Mouse (Mus musculus): ENCODE data around the gene Gm6509. TPM values are rescaled to one million over a fixed set of nuclear protein-coding genes. Genes with fewer than 3 reads are reported as not detected.

The Gm6509 gene
- not detected for polyA plus RNA-seq (2017; shearing (Covaris generic))

DNA sequence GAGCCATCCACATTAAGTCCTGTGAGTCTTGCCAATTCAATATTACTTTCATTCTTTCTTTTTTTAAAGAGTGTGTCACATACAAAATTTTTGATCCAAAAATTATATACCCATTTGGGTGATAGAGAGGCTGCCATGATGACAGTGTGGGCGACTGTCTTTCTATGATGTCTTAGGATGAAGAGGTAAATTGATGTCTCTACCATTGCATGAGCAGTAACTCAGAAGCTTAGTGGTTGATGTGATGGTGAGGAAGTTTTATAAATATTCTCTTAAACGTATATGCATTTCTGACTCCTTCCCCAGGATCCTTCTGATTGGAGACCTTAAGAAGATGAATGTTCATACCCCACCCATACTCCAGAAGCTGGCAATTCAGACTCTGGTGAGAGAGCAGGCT lies at the start of gene Gm6509:
Gene Gm6509 (plus strand): TSS at position 301 of the 400 bp plus-strand sequence.

DNA sequence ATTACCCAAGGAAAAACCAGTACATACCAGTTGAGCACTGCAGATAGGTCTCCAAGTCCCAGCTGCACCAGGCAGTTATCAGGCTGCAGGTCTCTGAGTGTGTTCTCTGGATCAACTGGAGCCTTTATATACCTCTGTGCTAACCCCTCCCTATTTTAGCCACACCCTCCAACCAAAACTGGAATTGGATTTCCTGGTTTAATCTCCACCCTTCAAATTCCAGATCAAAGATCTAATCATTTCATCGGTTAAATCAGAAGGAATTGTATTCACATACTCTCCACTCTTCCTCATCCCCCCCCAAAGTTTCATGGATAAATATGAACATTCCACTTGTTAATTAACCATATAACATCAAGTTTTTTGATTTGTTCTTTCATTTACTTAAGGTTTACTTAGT lies 7.5 kb upstream of the Gm6509 start, which contains the start of gene Gm3147:
Gene Gm3147 (minus strand): TSS at position 101 of the 400 bp plus-strand sequence.

GRCm38 (mm10) chr5:94648082-94648481 lies 24.3 kb downstream of the Gm6509 start, which contains the start of gene Gm6205:
Gene Gm6205, plus strand, starts transcription at chr5:94648382.

Other genes starting within 250 kb of the Gm6509 start
- not detected for gene Gm7682, start 178.2 kb upstream of the Gm6509 start, polyA plus RNA-seq (2017; shearing (Covaris generic))
- not detected for gene Gm3139, start 97.7 kb upstream of the Gm6509 start, polyA plus RNA-seq (2017; shearing (Covaris generic))
- not detected for gene Gm3147, start 7.6 kb upstream of the Gm6509 start, polyA plus RNA-seq (2017; shearing (Covaris generic))
- gene Gm6205, start 24.4 kb downstream of the Gm6509 start, polyA plus RNA-seq (2017; shearing (Covaris generic)) = not detected
- gene Gm3183, start 241.5 kb downstream of the Gm6509 start, polyA plus RNA-seq (2017; shearing (Covaris generic)) = 0.27 TPM